Mouse (Mus musculus) ovary, postnatal 36 days (tissue): ENCODE data around the gene Fhit.

ENCODE experiments used
- DNase-seq: peaks from one replicate; pipeline ENCODE4 v3.0.0; 2022; ENCODE audit warnings: low spot score, mixed read lengths

The Fhit gene

DNA sequence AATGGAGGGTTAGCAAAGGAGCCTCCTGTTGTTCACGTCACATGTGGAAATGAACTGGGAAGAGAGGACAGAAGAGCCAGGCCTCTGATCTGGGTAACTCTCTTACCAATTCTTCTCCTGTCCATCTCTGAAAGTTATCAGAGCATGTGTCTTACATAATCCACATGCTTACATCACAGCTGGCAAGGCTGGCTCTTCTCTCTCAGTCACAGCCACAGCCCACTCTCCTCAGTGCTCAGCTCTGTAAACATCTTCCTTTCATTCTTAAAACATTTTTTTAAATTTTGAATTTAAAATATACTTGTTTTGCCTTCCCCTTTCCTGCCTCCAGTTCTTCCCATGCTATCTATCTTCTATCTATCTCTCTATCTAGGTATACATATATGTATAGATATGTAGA, 1477.5 kb downstream of the Fhit start:
- DNase-seq, result no peak

DNA sequence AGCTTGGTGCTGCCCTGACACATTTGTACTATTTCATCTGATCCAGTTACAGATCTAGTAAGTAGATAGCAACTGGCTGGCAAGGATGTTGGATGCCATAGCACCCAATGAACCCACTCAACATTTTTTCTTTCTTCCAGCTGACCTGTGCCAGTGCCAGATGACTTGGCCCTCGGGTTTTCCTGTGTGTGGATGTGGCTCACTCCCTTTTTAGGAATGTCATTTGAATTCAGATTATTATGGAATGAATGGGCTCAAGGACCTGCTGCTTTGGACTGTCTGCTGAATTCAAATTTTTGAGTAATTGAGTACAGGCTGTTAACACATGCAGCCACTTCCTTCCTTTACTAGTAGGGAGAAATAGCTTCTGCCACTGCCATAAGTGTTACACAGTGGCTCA, 1489.1 kb downstream of the Fhit start:
- no peak for DNase-seq

DNA sequence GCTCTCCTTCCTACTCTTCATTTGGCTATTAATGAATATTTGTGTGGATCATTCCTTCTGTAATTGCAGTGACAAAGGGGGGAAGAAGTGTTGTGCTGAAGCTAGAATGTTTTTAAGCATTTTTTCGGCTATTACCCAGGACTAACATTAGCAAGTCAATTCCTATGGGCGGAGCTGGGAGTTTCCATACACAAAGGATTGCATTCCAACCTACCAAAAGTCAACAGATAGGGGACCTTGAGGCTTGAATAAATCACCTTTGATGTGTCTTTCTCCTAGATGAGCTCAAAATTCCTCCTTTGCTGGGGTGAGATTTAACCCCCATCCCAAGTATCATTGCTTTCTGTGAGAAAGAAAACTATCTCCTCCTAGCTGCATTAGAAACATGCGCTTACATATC, 1490.1 kb downstream of the Fhit start:
- no peak for DNase-seq

DNA sequence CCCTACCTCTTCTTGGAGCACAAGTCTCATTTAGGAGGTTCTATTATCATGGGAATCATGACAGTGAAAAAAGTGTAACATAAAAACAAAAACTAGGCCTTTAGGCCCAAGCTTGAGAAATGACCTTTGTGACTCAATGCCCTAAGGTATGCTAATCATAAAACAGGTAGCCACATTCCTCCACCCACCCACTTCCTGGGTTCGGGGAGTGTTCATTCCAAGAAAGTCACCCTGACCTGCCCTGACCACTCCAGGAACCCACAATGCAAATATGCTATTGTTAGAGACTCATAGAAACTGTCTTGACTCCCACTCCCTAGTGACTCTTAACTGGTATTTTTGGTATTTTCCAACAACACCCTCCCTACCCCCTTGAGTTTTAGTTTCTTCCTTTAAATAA, 1492.1 kb downstream of the Fhit start:
- no peak for DNase-seq

DNA sequence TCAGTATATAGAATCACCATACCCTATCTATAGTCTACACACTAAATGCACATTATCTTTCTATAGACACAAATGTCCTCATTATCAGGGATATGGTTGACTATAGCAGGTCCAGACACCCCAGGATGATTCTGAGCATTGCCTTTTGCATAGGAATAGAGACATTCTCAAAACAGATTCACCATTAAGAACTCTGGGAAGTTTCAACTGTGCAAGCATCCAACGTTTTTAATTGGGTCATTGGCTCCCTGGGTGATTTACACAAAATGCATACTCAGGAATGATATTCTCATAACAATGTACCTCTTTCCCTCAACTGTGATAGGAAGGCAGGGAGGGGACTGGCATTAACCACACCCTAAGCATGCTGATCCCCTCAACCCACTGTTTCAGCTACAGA, 1503.4 kb downstream of the Fhit start:
- DNase-seq, result no peak

DNA sequence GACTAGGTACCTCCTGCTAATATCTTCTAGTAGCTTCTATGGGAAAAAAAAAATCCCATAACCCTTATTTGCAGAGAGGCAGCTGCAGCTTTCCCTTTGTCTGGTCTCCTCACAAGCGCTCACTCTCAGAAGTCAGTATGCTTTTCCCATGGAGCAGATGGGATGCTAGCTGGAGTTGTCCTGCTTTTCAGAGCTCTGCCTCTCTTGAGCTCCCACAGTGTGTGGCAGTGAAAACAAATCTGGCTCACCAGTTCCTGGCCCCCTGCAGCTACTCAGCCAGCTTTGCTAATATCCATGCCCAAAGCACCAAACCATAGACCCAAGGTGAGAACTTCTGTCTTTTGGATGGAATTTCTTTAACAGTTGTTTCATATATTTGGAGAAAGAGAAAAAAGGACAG, 1510.4 kb downstream of the Fhit start:
- DNase-seq, result no peak

DNA sequence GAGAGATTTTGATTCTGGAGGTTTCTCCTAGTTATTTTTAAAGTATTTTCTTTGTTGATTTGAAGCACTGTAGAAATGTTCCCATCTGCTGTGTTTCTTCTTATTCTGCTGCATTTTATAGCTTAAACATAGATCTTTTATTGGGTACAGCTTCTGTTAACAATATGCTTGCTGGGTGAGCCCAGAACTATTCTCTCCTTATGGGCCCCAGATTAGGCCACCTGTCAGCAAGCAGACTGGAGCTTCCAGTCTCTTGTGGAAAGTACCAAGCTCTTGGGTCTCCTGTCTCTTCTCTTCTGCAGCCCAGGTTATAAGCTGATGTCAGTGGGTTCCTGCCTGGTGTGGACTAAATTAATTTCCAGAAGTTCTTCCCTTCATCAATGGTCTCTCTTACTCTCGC, 1513.4 kb downstream of the Fhit start:
- no peak for DNase-seq

DNA sequence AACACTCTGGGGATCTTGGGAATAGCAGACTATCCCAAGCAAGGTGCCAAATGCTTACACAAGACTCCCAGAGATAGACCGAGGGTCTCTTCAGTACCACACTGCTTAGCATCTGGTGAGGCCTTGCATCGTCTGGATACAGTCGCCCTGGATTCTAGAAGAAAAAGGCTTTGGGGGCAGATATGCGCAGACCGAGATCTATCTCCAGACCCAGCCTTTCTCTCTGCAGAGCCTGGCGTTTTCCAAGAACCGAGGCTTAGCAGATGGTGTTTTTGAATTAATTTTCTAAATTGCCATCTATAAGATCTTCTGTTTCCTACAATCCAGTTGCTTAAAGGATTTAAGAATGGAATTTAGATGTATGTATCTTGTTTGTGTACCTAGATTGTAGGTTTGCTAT, 1515.6 kb downstream of the Fhit start:
- DNase-seq, result no peak

DNA sequence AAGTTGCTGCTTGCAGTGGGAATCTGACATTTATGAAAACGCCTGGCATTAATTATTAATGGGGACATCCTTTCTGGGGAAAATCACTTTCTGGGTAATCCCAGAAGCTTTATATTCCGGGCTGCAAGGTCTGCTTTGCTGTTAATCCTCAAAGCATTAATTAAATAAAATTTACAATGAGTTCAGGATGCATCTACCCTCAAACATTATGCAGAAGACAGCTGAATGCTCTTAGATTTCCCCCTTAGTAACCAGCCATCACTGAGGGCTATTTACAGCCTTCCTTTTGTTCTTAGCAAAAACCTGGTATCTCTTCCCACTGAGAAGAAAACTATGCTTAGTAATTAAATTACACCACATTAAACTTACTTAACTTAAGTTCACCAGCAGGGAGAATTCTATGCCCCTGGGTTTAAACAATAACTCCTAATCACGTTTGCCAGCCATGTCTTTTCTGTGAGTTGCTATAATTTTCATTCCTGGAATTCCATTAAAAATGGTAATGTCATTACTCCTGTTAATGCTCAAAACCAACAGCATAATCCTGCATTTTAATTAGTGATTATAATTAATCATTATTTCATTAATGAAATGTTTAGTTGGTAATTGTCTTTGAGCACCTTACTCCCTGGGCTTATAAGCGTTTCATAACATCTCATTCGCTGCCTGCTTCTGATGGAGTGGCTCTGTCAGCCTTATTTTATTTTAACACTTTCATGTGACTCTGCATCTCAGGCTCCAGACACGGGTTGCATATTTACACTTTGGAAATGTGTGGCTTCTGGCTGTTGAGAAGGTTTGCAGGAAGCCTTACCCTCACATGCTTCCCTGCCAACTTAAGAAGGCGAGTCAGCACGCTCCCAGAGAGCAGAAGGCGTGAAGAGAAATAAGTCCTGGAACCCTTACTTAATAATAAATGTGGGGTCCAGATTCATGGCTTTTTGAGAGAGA, 1517.3 kb downstream of the Fhit start:
- no peak for DNase-seq

DNA sequence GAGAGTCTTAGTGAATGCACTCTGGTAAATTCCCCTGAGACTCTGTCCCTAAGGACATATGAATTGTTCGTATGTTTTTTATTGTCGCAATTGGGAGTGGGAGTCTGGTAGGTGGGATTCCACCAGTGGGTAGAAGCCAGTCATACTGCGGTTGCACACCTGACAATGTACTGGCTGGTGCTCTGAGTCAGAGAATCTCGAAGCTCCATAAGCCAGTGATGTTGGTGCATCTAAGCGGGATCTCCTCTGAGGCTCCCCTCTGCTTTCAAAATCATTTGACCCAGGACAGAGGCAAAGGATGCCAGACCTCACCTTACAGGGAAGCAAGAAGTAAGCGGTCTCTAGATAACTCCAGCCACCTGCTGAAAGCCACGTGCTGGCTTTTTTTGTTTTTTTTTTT, 1518.1 kb downstream of the Fhit start:
- DNase-seq, result no peak

DNA sequence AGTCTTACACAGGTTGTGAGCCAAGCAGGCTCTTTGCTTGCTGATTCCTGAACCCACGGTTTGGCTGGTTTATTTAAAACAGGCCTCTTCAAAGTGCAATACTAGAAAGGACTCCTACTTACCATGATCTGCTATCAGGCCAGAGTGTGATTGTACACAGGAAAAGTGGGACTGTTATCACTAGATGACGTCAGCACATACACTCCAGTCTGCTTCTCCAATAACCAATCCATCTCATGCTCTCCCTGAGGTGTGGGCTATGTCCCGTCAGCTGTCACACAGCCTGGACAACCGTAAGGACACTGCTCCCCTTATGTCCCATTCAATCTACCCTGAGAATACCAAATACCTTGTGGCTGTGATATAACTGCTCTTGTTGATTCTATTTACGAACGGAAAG, 1519.2 kb downstream of the Fhit start:
- DNase-seq, result no peak

DNA sequence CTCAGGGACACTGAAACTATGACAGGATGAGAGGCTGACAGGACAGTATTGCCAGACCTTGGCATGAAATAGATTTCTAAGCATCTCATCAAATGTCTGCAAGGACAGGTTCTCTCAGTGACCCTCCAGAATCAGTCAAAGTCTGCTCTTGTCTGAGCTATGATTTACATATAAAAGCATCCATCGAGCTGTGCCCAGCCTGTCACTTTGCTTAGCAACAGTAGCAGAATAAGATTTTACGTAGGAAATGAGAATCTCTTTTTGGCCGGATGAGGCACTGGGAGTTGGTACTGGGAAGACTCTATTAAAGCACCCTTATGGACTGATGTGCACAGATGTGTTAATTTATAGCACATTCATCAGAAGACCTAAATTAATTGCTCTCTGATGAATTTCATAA, 1519.8 kb downstream of the Fhit start:
- DNase-seq, result no peak

DNA sequence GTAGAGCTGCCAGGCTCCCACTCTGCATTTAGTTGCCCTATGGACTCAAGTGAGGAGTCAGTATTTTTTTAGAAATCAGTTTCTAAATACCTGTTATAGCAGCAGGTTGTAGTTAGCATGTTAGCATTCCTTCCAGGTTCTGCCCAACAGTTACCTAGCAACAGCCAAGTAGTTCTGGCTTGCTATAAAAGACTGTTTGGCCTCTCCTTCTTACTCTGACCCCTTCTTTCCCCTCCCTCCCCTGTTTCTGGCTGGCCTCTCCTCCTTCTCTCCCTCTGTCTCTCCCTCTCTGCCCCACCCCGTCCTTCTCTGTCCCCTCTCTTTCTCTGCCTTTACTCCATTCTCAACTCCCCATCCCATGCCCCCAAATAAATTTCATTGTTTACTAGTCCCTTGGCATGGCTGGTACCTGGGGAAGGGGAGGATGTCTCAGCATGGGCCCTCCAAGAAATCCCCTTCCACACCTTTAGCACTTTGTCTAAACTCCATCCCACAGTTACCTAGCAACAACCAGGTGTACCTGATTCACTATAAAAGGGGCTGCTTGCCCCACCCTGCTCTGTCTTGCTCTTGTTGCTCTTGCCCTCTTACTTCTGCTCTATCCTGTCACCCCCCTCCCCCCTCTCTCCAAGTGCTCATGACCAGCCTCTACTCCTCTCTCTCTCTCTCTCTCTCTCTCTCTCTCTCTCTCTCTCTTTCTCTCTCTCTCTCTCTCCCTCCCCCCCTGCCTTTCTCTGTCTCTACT, 1527.4 kb downstream of the Fhit start:
- DNase-seq, result no peak

DNA sequence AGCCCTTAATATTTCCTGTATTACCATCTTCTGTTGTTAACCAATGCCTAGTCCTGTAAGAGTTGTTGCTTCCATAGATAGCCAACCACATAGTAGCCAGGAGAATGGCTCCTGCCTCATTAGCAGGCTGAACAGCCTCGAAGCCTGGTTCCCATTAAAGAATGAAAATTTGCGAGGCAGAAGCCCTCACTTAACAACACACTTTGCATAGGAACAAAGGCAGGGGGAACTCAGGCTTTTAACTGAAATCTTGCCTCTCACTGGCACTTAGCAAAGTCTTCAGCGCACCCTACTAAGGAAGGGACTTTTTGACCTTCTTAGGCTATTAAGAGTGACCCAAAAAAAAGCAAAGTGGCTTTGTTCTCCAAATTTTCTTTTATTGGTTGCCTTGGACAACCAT, 1529.3 kb downstream of the Fhit start:
- no peak for DNase-seq

DNA sequence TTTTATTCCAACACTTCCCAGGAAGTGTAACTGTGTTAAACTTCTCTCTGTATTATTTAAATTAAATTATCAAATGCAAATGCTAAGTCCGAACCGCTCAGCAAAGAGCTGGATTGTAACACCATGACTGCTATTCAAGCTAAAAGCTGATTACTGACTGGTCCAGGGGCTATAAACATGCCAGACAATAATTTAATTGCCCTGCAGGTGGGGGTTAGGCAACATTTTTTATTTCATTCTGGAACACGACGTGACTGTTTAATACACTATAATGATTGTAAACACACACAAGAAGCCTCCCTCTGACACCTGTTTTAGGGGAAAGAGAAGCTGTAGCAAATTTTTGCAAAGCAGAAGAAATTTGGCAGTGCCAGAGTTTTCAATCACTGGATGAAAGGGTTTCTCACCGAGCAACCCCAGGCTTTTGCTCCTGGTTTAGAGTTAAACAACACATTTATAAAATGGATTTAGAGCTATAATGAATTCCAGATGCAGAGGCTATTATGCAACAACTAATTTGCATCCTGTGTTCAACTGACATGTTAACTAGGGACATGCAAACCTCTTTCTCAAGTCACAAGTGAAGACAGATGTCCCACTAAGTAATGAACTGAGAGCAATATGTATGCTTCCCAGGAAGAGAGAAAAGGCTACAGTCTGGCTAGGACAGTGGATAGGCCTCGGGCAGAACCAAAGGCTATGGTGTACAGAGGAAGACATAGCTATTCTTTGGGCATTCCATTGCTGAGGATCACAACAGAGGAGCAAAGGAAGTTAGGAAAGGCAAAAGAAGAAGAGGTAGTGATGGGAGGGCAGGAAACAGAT, 1538.4 kb downstream of the Fhit start:
- DNase-seq, result no peak

DNA sequence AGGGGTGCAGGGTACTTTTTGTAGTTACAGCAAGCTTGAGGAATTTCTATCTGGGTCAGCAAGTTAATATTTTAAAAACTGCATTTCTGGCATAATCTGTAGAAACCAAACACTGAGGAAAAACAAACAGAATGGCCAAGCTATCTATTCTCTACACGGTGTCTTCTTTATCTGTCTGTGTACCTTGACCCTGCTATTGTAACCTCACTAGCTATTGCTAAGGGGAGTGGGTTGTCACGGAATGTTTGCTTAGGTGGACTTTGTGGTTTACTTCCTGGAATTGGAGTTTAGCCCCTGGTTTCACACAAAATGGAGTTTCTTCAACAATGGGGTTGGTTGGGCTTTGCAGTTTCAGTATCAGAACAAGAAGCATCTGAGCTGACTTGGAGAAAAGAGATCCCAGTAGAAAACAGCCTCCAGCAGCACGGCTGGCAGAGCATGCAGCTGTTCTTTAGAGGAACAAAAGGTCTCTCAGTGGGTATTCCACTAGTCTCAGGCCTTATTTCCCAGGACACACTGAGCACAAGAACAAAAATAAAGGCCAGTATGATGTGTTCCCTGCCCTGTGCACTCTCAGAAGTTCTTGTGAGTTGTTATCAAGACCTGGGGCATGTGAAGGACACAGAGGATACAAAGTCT, 1540.8 kb downstream of the Fhit start:
- DNase-seq, result no peak

DNA sequence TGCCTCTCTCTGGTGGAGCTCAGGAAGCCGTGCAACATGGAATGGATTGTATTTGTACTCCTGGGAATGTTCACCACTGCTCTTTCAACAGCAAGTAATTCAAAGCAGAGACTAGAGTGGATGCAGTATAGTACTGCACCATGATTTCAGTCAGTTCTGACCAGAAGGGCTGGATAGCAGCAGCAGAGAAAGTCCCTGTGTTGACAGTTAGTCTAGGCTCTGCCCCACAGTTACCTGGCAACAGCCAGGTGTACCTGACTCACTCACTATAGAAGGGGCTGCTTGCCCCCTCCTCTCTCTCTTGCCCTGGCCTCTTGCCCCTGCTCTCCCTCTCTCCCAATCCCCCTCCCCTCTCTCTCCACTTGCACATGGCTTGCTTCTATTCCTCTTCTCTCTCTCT, 1542.0 kb downstream of the Fhit start:
- no peak for DNase-seq

DNA sequence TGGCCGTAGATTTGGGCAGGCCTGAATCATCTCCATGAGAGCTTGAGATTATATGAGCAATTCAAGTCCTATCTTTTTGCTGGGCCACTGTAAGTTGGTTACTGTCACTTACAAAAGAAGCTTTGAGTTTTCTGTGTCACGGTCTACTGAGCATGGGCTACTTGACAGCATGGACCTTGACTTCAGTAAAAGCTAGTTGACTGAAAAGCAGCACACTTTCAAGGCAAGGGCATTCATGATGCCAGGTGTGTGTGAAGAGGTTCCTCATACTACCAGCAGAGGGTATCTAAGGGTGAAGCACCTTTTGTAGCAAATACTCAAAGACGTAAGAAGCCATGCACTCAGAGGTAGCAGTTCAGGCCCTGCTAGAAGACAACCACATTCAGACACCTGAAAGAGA, 1548.7 kb downstream of the Fhit start:
- no peak for DNase-seq

DNA sequence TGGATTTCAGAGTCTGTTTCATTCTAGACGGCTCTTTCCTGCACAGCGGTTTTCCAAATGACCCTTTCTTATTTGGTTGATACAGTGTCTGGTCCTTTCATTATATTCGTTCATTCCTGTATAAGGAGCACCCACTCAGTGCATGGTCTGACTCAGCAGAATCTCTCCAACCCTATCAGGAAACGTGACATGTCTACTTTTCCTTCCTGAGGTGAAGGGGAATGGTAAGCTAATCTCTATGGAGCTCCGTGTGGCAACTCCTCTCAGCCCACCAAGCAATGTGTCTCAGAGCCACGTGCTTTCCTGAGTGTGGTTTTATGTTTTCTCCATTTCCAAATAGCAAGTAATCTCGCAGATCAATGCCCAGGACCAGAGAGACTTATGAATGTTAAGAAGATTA, 1552.7 kb downstream of the Fhit start:
- no peak for DNase-seq

DNA sequence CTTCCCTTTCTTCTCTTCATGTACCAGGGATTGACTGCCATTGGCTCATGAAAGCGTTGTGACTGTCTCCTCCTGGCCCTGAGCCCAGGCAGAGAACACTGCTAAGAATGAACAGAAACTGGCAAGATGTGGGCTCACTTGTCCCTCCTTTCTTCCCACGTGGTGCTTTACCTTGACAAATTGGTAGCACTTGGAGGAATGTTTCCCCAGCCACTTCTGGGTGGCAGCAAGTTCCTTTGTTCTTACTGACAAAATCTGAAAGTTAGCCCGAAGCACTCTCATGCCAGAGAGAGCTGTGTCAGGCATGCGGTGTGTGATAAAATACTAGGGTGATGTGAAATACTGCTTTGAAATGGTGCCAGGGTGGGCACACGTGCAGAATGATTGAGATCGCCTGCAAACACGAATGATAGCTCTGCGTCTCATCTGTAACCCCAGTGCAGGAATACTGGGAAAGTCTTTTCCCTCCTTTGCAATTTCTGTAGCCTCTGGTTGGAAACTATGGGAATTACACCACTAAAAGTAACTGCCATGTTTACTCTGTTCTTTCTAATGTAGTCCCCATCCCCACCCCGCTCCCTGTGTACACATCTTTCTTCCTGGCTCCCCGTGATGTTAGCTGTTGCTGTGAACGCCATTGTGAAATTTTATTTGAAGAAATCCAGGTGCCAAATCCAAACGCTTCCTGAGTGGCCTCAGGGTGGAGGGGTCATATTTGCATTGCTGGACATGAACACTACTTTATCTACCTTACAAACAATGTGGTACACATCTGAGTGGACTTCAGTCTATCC, 1555.1 kb downstream of the Fhit start:
- DNase-seq, result no peak

DNA sequence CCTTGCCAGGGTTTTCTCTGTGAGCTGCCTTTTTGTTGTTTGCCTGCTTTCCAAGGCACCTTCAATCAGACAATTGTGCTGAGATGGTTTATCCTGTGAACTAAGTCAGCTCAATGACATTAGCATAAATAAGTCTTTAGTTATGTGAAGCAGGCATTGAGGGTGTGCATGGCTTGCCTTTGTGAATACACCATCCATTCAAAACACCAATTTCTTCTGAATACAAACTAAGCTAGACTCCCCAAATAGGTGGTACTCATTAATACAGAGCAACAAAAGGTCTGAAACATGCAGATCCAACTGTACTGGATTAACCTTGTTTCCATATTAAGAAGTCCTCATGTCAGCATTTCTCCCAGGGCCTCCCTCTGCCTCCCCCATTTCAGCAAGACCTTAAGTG, 1561.6 kb downstream of the Fhit start:
- no peak for DNase-seq
